Mouse (Mus musculus): Measurements from ENCODE around the gene Sdhaf1. TPM values are rescaled to one million over a fixed set of nuclear protein-coding genes. Genes with fewer than 3 reads are reported as not detected.

Gene Sdhaf1
- polyA plus RNA-seq, 1 experiment from 2014 or later, result 17.5 TPM

- WGBS, result 24% methylated on average over 21 of the region's 21 CpGs
- no peak overlapping the region for H3K4me3 ChIP-seq
- H3K27me3 ChIP-seq, result peaks cover 59% of the 10 kb centered on the region
- H3K36me3 ChIP-seq, result no peaks in the 10 kb centered on the region
- H3K4me1 ChIP-seq (replicated peaks), result peaks cover 2% of the 10 kb centered on the region; the same call in 1 of the 2 replicates
- no peak overlapping the region for H3K4me2 ChIP-seq
- no peak for ATAC-seq (replicated peaks; ENCODE audit: insufficient number of reproducible peaks, insufficient read depth, low FRiP score, low read depth)
- no peak overlapping the region for H3K27ac ChIP-seq
- H3K9me3 ChIP-seq (replicated peaks), result no peaks in the 10 kb centered on the region
- H3K9ac ChIP-seq, result no peak overlapping the region
Observed at GRCm38 (mm10) chr7:30346635-30347379, 23.1 kb upstream of the Sdhaf1 start.

GRCm38 (mm10) chr7:30339432-30340109 is 15.9 kb upstream of the Sdhaf1 start:
- no peak overlapping the region for H3K4me3 ChIP-seq
- H3K36me3 ChIP-seq, result no peaks in the 10 kb centered on the region
- H3K4me1 ChIP-seq (replicated peaks), result peaks cover 2% of the 10 kb centered on the region
- H3K4me2 ChIP-seq, result no peak overlapping the region
- no peak overlapping the region for H3K27ac ChIP-seq
- H3K9ac ChIP-seq, result no peak overlapping the region
- H3K9me3 ChIP-seq (replicated peaks), result no peaks in the 10 kb centered on the region
- 61% methylated on average over 5 of the region's 5 CpGs for WGBS
- no peak for ATAC-seq (replicated peaks; ENCODE audit: insufficient number of reproducible peaks, insufficient read depth, low FRiP score, low read depth)
- H3K27me3 ChIP-seq, result peaks cover 35% of the 10 kb centered on the region

GRCm38 (mm10) chr7:30336384-30336783 is 12.7 kb upstream of the Sdhaf1 start:
- Histone ChIP-seq H3K4me2 (no peak overlapping the region), H3K27me3 (peaks cover 26% of the 10 kb centered on the region), H3K9me3 (replicated peaks) (no peaks in the 10 kb centered on the region), H3K9ac (no peak overlapping the region), H3K27ac (no peak overlapping the region), H3K4me3 (no peak overlapping the region), H3K4me1 (replicated peaks) (peaks cover 34% of the 10 kb centered on the region), H3K36me3 (no peaks in the 10 kb centered on the region)
- WGBS, result 3% methylated on average over 9 of the region's 9 CpGs
- ATAC-seq (replicated peaks; ENCODE audit: insufficient number of reproducible peaks, insufficient read depth, low FRiP score, low read depth), result no peak

- no peak overlapping the region for H3K9ac ChIP-seq
- WGBS, result 78% methylated on average over 6 of the region's 6 CpGs
- H3K9me3 ChIP-seq (replicated peaks), result no peaks in the 10 kb centered on the region
- ATAC-seq (replicated peaks; ENCODE audit: insufficient number of reproducible peaks, insufficient read depth, low FRiP score, low read depth), result no peak
- H3K4me2 ChIP-seq, result no peak overlapping the region
- peaks cover 26% of the 10 kb centered on the region for H3K27me3 ChIP-seq
- no peak overlapping the region for H3K27ac ChIP-seq
- H3K4me3 ChIP-seq, result no peak overlapping the region
- H3K36me3 ChIP-seq, result no peaks in the 10 kb centered on the region
- H3K4me1 ChIP-seq (replicated peaks), result peaks cover 34% of the 10 kb centered on the region
Observed at GRCm38 (mm10) chr7:30335688-30336087, 12.0 kb upstream of the Sdhaf1 start.

GRCm38 (mm10) chr7:30334563-30334962 is 10.9 kb upstream of the Sdhaf1 start:
- Histone ChIP-seq H3K27ac (no peak overlapping the region), H3K27me3 (peaks cover 23% of the 10 kb centered on the region), H3K4me1 (replicated peaks) (peaks cover 34% of the 10 kb centered on the region), H3K4me3 (no peak overlapping the region), H3K4me2 (no peak overlapping the region), H3K36me3 (no peaks in the 10 kb centered on the region), H3K9ac (no peak overlapping the region), H3K9me3 (replicated peaks) (no peaks in the 10 kb centered on the region)
- WGBS, result 70% methylated on average over 5 of the region's 5 CpGs
- ATAC-seq (replicated peaks; ENCODE audit: insufficient number of reproducible peaks, insufficient read depth, low FRiP score, low read depth), result no peak

- H3K4me2 ChIP-seq, result peak overlapping the region; percentile 32
- no peaks in the 10 kb centered on the region for H3K36me3 ChIP-seq
- no peaks in the 10 kb centered on the region for H3K9me3 ChIP-seq (replicated peaks)
- H3K27ac ChIP-seq, result peak overlapping the region; percentile 83
- H3K9ac ChIP-seq, result no peak overlapping the region
- H3K4me3 ChIP-seq, result no peak overlapping the region
- ATAC-seq (replicated peaks; ENCODE audit: insufficient number of reproducible peaks, insufficient read depth, low FRiP score, low read depth), result peak; percentile 83
- 5% methylated on average over 4 of the region's 4 CpGs for WGBS
- peaks cover 17% of the 10 kb centered on the region for H3K27me3 ChIP-seq
- peaks cover 34% of the 10 kb centered on the region for H3K4me1 ChIP-seq (replicated peaks)
Observed at GRCm38 (mm10) chr7:30333436-30333835, 9.7 kb upstream of the Sdhaf1 start.

- peaks cover 17% of the 10 kb centered on the region for H3K27me3 ChIP-seq
- H3K36me3 ChIP-seq, result no peaks in the 10 kb centered on the region
- peak overlapping the region; percentile 26 for H3K4me2 ChIP-seq
- H3K9me3 ChIP-seq (replicated peaks), result no peaks in the 10 kb centered on the region
- H3K9ac ChIP-seq, result no peak overlapping the region
- H3K4me1 ChIP-seq (replicated peaks), result peaks cover 34% of the 10 kb centered on the region
- 0 out of 2 replicates have a peak, but pooled peaks have one; percentile 3 for ATAC-seq (replicated peaks; ENCODE audit: insufficient number of reproducible peaks, insufficient read depth, low FRiP score, low read depth)
- H3K27ac ChIP-seq, result peak overlapping the region; percentile 83
- WGBS, result 55% methylated on average over 18 of the region's 18 CpGs
- H3K4me3 ChIP-seq, result no peak overlapping the region
Observed at GRCm38 (mm10) chr7:30332622-30333259, 9.0 kb upstream of the Sdhaf1 start.

- Histone ChIP-seq H3K36me3 (no peaks in the 10 kb centered on the region), H3K9me3 (replicated peaks) (no peaks in the 10 kb centered on the region), H3K9ac (no peak overlapping the region), H3K27me3 (peaks cover 17% of the 10 kb centered on the region), H3K27ac (peak overlapping the region; percentile 83; the same call in 1 of the 2 replicates), H3K4me2 (peak overlapping the region; percentile 26), H3K4me1 (replicated peaks) (peaks cover 41% of the 10 kb centered on the region), H3K4me3 (peak overlapping the region; percentile 6)
- WGBS, result 12% methylated on average over 13 of the region's 13 CpGs
- peak; percentile 33; the same call in 1 of the 2 replicates for ATAC-seq (replicated peaks; ENCODE audit: insufficient number of reproducible peaks, insufficient read depth, low FRiP score, low read depth)
Observed at GRCm38 (mm10) chr7:30331887-30332286, 8.2 kb upstream of the Sdhaf1 start.

- Histone ChIP-seq H3K4me1 (replicated peaks) (peaks cover 27% of the 10 kb centered on the region), H3K9me3 (replicated peaks) (no peaks in the 10 kb centered on the region), H3K4me3 (no peak overlapping the region), H3K4me2 (no peak overlapping the region), H3K27ac (no peak overlapping the region), H3K36me3 (no peaks in the 10 kb centered on the region), H3K9ac (no peak overlapping the region), H3K27me3 (no peaks in the 10 kb centered on the region)
- ATAC-seq (replicated peaks; ENCODE audit: insufficient number of reproducible peaks, insufficient read depth, low FRiP score, low read depth), result no peak
- 52% methylated on average over 10 of the region's 10 CpGs for whole genome bisulfite sequencing
Observed at GRCm38 (mm10) chr7:30328379-30328778, 4.7 kb upstream of the Sdhaf1 start.

- H3K9ac ChIP-seq, result no peak overlapping the region
- no peaks in the 10 kb centered on the region for H3K36me3 ChIP-seq
- H3K4me2 ChIP-seq, result no peak overlapping the region
- no peak for ATAC-seq (replicated peaks; ENCODE audit: insufficient number of reproducible peaks, insufficient read depth, low FRiP score, low read depth)
- peak overlapping the region; percentile 73 for H3K27ac ChIP-seq
- no peaks in the 10 kb centered on the region for H3K9me3 ChIP-seq (replicated peaks)
- no peak overlapping the region for H3K4me3 ChIP-seq
- peaks cover 22% of the 10 kb centered on the region for H3K4me1 ChIP-seq (replicated peaks)
- H3K27me3 ChIP-seq, result no peaks in the 10 kb centered on the region
- 46% methylated on average over 15 of the region's 15 CpGs for WGBS
Observed at GRCm38 (mm10) chr7:30327140-30327539, 3.4 kb upstream of the Sdhaf1 start.

- no peak overlapping the region for H3K4me2 ChIP-seq
- H3K9ac ChIP-seq, result no peak overlapping the region
- H3K4me1 ChIP-seq (replicated peaks), result peaks cover 17% of the 10 kb centered on the region
- ATAC-seq (replicated peaks; ENCODE audit: insufficient number of reproducible peaks, insufficient read depth, low FRiP score, low read depth), result no peak
- H3K9me3 ChIP-seq (replicated peaks), result no peaks in the 10 kb centered on the region
- no peaks in the 10 kb centered on the region for H3K36me3 ChIP-seq
- no peak overlapping the region for H3K4me3 ChIP-seq
- H3K27me3 ChIP-seq, result no peaks in the 10 kb centered on the region
- H3K27ac ChIP-seq, result no peak overlapping the region
Observed at GRCm38 (mm10) chr7:30326427-30326826, 2.7 kb upstream of the Sdhaf1 start.

Measured in heart, embryonic 15.5 days (tissue).